Mouse (Mus musculus): ENCODE measurements around the gene 1700025C18Rik. TPM values are rescaled to one million over a fixed set of nuclear protein-coding genes. Genes with fewer than 3 reads are reported as not detected.

1700025C18Rik gene
- total RNA-seq (2012; rRNA removed), result not detected in 2 replicates
- not detected for polyA plus RNA-seq (2012; ENCODE audit: insufficient read depth in 1 of 2, insufficient read length in 2 of 2, low read depth in 1 of 2, low replicate concordance in 2 of 2, missing spikeins in 1 of 2)

DNA sequence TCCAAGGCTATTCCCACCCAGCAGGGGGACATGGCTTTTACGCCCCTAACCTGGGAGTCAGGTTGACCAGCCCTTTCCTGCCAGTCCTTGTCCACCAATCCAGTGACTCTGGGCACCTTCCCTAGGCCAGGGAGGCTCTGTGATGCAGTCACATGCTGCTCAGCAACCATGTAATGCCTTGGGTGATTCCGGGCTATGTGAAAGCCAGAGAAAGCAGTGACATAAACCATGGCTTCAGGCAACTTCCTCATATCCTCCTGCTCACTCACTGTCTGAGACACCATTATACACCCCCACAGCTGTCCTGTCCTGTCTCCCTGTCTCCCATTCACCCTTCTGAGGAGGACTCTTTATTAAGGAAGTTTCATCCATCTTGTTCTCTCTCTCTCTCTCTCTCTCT is at the start of gene 1700025C18Rik:
1700025C18Rik (minus strand) TSS at position 101 of the 400 bp plus-strand sequence.
- Histone ChIP-seq H3K79me2 (ENCODE audit: control insufficient read depth, insufficient read depth, low read length, poor library complexity) (no peaks in the 10 kb centered on the region), H3K9me3 (replicated peaks; ENCODE audit: insufficient read depth, low read length) (no peaks in the 10 kb centered on the region), H3K27me3 (ENCODE audit: control insufficient read depth in 1 of 2, insufficient read depth in 2 of 2, low read length in 2 of 2) (no peaks in the 10 kb centered on the region), H3K4me3 (ENCODE audit: control insufficient read depth in 1 of 2, insufficient read depth in 1 of 2, low read depth in 2 of 2, low read length in 2 of 2) (no peak within 1 kb of the TSS), H3K4me1 (ENCODE audit: control insufficient read depth in 1 of 2, insufficient read depth in 2 of 2, low read length in 2 of 2) (no peaks in the 10 kb centered on the region), H3K36me3 (ENCODE audit: control insufficient read depth in 1 of 2, insufficient read depth in 2 of 2, low read length in 2 of 2) (no peaks in the 10 kb centered on the region), H3K27ac (ENCODE audit: control insufficient read depth, low read depth, low read length) (no peak within 1 kb of the TSS), H3K9ac (ENCODE audit: control insufficient read depth, low read depth, low read length, poor library complexity, severe bottlenecking) (no peak within 1 kb of the TSS)
- no peak for TF ChIP-seq MEF2A (IDR thresholded peaks at IDR 0.05; ENCODE audit: extremely low read depth, insufficient replicate concordance, low read depth, low read length, poor library complexity, severe bottlenecking)
- no peak for TF ChIP-seq GABPA (IDR thresholded peaks at IDR 0.05; ENCODE audit: low read depth, low read length)
- no peak for TF ChIP-seq MAX (IDR thresholded peaks at IDR 0.05; ENCODE audit: low read length)
- DNase-seq (ENCODE audit: low read depth, low spot score), result no peak

DNA sequence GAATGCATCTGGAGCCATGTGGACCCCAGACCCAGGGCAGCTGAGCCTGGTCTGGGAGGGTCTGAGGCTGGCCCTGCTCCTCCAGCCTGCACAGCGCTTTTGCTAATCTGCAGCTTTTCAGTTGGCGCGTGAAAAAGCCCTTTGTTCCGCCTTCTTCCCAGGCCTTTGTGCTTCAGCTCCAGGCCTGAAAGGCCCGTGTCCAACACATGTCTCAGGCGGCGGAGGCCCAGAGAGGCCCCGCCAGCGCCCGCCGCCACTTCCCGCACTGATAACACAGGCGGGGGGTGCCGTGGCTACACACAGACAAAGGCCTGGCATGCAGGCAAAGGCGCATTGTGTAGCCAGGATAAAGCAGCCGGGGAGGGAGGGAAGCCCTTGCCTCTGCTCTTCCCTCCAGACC is 45.5 kb upstream of the 1700025C18Rik start:
- TF ChIP-seq KAT2A (conservative IDR thresholded peaks at IDR 0.05; ENCODE audit: low read depth, low read length) (no peak), SIN3A (IDR thresholded peaks at IDR 0.05; ENCODE audit: low read length) (no peak), E2F4 (IDR thresholded peaks at IDR 0.05; ENCODE audit: borderline replicate concordance, low read depth, low read length) (no peak), EP300 (IDR thresholded peaks at IDR 0.05; ENCODE audit: low read depth in 1 of 2, low read length in 2 of 2) (no peak), ZMIZ1 (IDR thresholded peaks at IDR 0.05; ENCODE audit: low read depth, low read length) (no peak), NELFE (IDR thresholded peaks at IDR 0.05; ENCODE audit: low read depth, low read length) (no peak), HCFC1 (IDR thresholded peaks at IDR 0.05; ENCODE audit: low read depth, low read length) (no peak), TCF12 (IDR thresholded peaks at IDR 0.05; ENCODE audit: low read depth, low read length) (no peak), MAX (IDR thresholded peaks at IDR 0.05; ENCODE audit: low read length) (no peak), RAD21 (IDR thresholded peaks at IDR 0.05; ENCODE audit: low read depth, low read length) (no peak)
- H3K4me3 ChIP-seq (ENCODE audit: control insufficient read depth in 1 of 2, insufficient read depth in 1 of 2, low read depth in 2 of 2, low read length in 2 of 2), result no peak overlapping the region
- H3K79me2 ChIP-seq (ENCODE audit: control insufficient read depth, insufficient read depth, low read length, poor library complexity), result no peaks in the 10 kb centered on the region
- no peak overlapping the region for H3K27ac ChIP-seq (ENCODE audit: control insufficient read depth, low read depth, low read length)
- H3K27me3 ChIP-seq (ENCODE audit: control insufficient read depth in 1 of 2, insufficient read depth in 2 of 2, low read length in 2 of 2), result no peaks in the 10 kb centered on the region
- H3K4me1 ChIP-seq (ENCODE audit: control insufficient read depth in 1 of 2, insufficient read depth in 2 of 2, low read length in 2 of 2), result no peaks in the 10 kb centered on the region
- DNase-seq (ENCODE audit: low read depth, low spot score), result no peak
- no peaks in the 10 kb centered on the region for H3K9me3 ChIP-seq (replicated peaks; ENCODE audit: insufficient read depth, low read length)
- no peak overlapping the region for H3K9ac ChIP-seq (ENCODE audit: control insufficient read depth, low read depth, low read length, poor library complexity, severe bottlenecking)
- no peaks in the 10 kb centered on the region for H3K36me3 ChIP-seq (ENCODE audit: control insufficient read depth in 1 of 2, insufficient read depth in 2 of 2, low read length in 2 of 2)

DNA sequence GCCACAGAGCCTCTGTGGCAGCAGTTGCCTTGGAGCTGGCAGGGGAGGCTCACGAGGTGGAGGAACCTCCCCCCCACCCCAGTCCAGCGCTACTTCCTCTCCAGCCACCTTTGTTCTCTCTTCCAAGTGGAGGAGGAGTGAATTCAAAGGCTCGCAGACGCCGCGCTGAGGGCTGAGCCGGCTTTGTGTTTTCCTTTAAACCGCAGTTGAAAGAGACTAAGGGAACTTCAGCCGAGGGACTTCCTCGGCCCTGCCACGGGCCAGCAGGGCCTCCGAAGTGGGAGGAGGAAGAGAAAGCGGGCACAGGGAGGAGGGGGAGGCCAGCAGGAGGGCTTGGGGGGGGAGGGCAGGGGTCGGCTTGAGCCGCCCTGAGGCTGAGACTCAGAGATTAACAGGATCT is 43.0 kb upstream of the 1700025C18Rik start:
- Histone ChIP-seq H3K4me3 (ENCODE audit: control insufficient read depth in 1 of 2, insufficient read depth in 1 of 2, low read depth in 2 of 2, low read length in 2 of 2) (no peak overlapping the region), H3K27ac (ENCODE audit: control insufficient read depth, low read depth, low read length) (no peak overlapping the region), H3K9me3 (replicated peaks; ENCODE audit: insufficient read depth, low read length) (no peaks in the 10 kb centered on the region), H3K79me2 (ENCODE audit: control insufficient read depth, insufficient read depth, low read length, poor library complexity) (no peaks in the 10 kb centered on the region), H3K36me3 (ENCODE audit: control insufficient read depth in 1 of 2, insufficient read depth in 2 of 2, low read length in 2 of 2) (no peaks in the 10 kb centered on the region), H3K9ac (ENCODE audit: control insufficient read depth, low read depth, low read length, poor library complexity, severe bottlenecking) (no peak overlapping the region), H3K27me3 (ENCODE audit: control insufficient read depth in 1 of 2, insufficient read depth in 2 of 2, low read length in 2 of 2) (no peaks in the 10 kb centered on the region), H3K4me1 (ENCODE audit: control insufficient read depth in 1 of 2, insufficient read depth in 2 of 2, low read length in 2 of 2) (no peaks in the 10 kb centered on the region)
- TF ChIP-seq ELF1 (IDR thresholded peaks at IDR 0.05; ENCODE audit: low read depth, low read length) (no peak), MYB (IDR thresholded peaks at IDR 0.05; ENCODE audit: low read depth, low read length) (no peak), POLR2A (IDR thresholded peaks at IDR 0.05; ENCODE audit: control insufficient read depth in 1 of 2, insufficient read depth in 1 of 2, low read depth in 1 of 2, low read length in 2 of 2, poor library complexity in 1 of 2) (no peak), UBTF (IDR thresholded peaks at IDR 0.05; ENCODE audit: borderline replicate concordance, insufficient read depth, low read depth, low read length) (no peak), BHLHE40 (IDR thresholded peaks at IDR 0.05; ENCODE audit: borderline replicate concordance, low read depth, low read length) (no peak), TCF12 (IDR thresholded peaks at IDR 0.05; ENCODE audit: low read depth, low read length) (no peak), ZC3H11A (IDR thresholded peaks at IDR 0.05; ENCODE audit: low read depth, low read length) (no peak), NELFE (IDR thresholded peaks at IDR 0.05; ENCODE audit: low read depth, low read length) (no peak), MXI1 (IDR thresholded peaks at IDR 0.05; ENCODE audit: low read depth, low read length) (no peak), POLR2AphosphoS2 (IDR thresholded peaks at IDR 0.05; ENCODE audit: low read length) (no peak), CHD2 (IDR thresholded peaks at IDR 0.05; ENCODE audit: low read length) (no peak)
- DNase-seq (ENCODE audit: low read depth, low spot score), result no peak

Data from MEL (cell line).